Mouse (Mus musculus): Measurements from ENCODE around the gene Dtx4. TPM values are rescaled to one million over a fixed set of nuclear protein-coding genes. Genes with fewer than 3 reads are reported as not detected.
"Not testable (repeated sequence)": the region's sequence is repeated elsewhere in the genome, so short reads cannot be mapped to it uniquely, and the experiment has no call there.

The Dtx4 gene
- polyA plus RNA-seq (2017; shearing (Covaris generic)) = 1 to 10 TPM; 3.5 to 3.7 TPM

- ATAC-seq = peak; percentile 91
Observed at GRCm38 (mm10) chr19:12501370-12502347, at the start of gene Dtx4. Gene Dtx4 (minus strand): TSS chr19:12501454.

GRCm38 (mm10) chr19:12550005-12550942 lies 49.0 kb upstream of the Dtx4 start:
- no peak for ATAC-seq

- no peak for ATAC-seq
Observed at GRCm38 (mm10) chr19:12549166-12549565, 47.9 kb upstream of the Dtx4 start.

DNA sequence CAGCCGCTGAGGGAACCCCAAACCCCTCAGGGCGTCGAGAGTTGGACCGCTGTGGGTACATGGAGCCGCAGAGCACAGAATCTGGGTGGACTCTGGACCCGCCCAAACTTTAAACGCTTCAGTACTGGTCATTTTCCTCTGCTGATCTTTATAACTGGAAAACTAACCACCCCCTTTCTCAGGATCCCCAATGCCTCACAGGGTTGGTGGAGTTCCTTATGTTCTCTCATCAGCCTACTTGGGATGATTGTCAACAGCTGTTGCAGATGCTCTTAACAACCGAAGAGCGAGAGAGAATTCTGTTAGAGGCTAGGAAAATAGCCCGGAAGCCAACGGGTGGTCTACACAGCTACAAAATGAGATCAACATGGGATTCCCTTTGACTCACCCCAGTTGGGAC lies 44.2 kb upstream of the Dtx4 start, which contains the start of gene Fam111a:
Gene Fam111a (plus strand): TSS at position 301 of the 400 bp plus-strand sequence.
- ATAC-seq = not testable (repeated sequence)

GRCm38 (mm10) chr19:12541644-12542043 lies 40.4 kb upstream of the Dtx4 start:
- peak; percentile 87 for ATAC-seq

DNA sequence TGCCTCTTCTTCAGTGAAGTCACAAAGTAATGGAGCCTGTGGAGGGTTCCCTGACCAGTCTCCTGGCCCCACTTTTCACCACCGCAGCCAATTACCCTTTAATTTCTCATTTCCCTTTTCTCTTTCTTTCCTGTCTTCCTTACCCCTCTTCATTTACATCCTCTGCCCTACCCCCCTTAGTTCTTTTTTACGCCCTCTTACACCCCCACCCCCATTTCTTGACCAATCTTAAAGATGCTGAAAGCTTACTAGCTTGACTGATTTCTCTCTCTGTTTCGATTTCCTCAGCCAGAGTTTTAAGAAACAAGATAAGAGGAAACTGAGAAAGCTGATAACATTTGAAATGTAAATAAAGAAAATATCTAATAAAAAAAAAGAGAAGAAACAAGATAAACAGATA lies 39.5 kb upstream of the Dtx4 start:
- ATAC-seq = no peak

- no peak for ATAC-seq
Observed at GRCm38 (mm10) chr19:12539975-12540374, 38.7 kb upstream of the Dtx4 start.

- ATAC-seq = no peak
Observed at GRCm38 (mm10) chr19:12537168-12537567, 35.9 kb upstream of the Dtx4 start.

DNA sequence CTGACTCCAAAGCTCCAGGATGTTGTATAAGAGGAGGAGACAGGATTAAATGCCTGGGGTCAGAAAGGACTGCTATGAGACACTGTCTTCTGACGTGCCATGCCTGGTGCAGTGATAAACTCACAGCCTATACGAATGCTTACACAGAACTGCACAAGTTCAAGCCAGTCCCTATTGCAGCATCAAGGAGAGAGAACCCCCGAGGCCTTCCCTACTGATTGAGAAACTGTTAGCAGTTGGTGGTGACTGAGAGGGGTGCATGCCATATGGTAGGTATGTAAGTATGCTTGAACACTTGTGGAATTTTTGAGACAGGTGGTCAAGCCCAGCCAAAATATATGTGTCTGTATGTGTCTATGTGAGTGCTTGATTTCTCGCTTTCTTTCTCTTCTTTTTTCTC lies 22.1 kb upstream of the Dtx4 start:
- ATAC-seq = no peak

GRCm38 (mm10) chr19:12518541-12518890 lies 17.3 kb upstream of the Dtx4 start:
- no peak for ATAC-seq

DNA sequence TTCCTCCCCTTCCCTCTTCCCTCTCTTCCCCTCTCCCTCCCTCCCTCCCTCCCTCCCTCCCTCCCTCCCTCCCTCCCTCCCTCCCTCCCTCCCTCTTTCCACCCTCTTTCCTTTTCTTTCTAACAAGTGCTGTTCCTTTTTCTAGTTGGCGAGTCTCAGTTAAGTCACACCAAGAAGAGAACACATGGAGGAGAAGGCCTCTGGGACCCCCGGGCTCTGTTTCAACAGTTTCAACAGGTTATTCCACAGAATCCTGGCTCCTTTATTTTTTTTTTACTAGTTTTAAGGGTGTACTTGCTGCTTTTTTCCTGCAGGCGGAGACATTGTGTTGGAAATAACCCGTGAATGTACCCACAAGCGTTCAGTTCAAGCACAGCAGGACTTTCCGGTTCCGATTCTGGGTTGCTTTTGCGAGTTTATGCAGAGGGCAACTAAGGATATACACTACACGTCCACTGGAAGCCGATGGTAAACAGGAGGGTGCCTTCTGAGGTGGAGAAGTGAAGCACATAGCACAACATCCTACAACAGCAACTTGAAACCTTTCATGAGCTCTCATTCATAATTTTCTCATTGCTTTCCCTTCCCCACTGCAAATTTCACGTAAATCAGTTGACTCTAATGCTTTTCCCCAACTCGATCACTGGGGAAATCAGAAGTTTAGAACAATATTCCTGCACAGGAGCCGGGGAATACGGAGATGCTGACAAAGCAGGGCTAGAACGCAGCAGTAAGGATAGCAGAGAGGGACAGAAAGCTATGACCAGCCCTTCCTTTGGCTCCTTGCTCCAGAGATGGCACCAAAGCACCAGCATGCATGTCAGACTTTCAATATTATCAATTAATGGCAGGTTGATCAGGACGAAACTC lies 16.7 kb upstream of the Dtx4 start:
- peak; percentile 86 for ATAC-seq

DNA sequence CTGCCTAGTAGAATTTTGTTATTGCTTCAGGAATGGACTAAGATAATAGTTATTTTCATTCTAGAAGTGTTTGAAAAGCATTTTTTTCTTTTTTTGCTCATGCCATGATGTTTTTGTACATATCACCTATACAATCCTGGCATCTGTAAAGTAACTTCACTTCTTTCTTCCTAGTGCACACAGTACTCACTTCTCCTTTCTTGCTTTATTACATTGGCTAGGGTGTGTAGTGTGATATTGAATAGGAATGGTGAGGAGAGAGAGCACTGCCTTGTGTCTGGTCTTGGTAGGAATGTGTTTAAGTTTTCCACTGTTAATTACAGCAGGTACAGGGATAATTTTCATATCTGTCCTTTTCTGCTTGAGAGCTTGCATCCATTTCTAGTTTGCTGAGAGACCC lies 13.4 kb upstream of the Dtx4 start:
- ATAC-seq = no peak

- no peak for ATAC-seq
Observed at GRCm38 (mm10) chr19:12502756-12503155, 1.5 kb upstream of the Dtx4 start.

DNA sequence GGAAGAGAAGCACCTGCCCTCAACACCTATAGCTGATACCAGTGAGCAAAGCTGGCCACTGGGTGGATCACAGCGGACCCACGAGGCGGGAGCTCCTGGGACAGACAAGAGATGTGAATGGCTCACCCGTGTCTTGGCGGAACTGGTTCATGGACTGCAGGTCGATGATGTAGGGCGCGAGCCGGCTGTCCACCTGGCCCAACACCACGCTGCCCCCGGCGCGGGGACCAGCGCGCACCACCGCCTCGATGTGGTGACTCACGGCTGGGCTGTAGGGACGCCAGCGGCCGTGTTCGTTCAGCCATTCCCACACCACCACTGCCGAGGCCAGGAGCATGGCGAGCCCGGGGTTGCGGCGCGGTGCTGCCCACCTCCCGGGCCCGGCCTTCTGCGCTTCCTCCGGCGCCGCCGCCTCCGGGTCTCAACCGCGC lies 358 bp downstream of the Dtx4 start:
- peak; percentile 4 for ATAC-seq

GRCm38 (mm10) chr19:12500124-12500523 lies 1.1 kb downstream of the Dtx4 start:
- ATAC-seq = no peak

DNA sequence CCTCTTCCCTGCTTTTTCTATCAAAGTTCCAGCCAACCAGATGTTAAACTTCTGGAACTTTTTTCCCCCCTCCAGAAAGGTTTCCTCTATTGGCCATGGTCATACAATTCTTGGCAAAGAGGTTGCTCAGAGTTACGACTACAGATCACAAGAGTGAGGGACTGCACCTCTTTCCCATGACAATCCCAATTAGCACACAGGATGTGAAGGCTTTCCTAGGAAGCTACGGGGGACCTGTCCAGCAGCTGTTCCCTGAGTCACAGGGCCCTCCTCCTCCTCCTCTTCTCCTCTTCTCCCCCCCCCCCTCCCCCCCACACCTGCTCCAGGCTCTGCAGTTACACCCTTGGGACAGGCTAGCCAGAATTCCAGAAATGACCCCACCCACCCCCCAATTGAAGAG lies 1.8 kb downstream of the Dtx4 start:
- no peak for ATAC-seq

DNA sequence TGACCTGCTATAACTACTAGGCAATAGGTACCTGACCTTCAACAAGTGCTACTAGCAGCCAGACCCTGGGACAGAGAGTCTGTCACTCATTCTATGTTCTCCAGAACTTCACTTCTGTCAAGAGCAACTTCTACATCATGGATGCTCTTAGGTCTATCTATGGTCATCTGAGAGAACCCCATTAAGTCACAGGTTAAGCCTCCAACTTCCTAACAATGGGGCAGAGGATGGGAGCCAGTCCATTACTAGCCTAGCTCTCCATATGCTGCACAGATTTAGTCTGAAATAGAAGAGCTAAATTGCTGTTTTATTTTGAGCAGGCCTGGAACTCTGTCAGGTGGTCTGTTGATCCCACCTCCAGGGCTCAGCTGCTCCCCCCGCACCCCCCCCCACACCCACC lies 2.3 kb downstream of the Dtx4 start:
- ATAC-seq = no peak

- ATAC-seq = no peak
Observed at GRCm38 (mm10) chr19:12498321-12498720, 2.9 kb downstream of the Dtx4 start.

GRCm38 (mm10) chr19:12497909-12498308 lies 3.3 kb downstream of the Dtx4 start:
- ATAC-seq = no peak

DNA sequence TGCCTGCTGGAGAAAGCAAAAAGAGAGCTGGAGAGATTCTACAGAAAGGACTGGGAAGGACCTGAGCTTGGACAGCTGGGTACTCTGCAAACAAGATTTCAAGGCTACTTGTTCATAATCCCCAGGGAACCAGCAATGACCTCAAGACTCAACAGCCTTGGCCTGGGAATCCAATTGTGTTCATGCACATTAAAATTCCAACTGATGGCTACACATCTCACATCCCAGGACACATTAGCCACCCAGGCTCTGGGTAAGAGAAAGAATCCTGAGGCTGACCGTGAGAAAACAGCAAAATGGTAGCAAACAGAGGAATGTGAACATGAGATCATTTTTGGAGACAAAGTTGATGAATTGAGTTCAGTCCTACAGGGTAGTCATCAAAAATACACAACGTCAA lies 5.0 kb downstream of the Dtx4 start:
- ATAC-seq = no peak

DNA sequence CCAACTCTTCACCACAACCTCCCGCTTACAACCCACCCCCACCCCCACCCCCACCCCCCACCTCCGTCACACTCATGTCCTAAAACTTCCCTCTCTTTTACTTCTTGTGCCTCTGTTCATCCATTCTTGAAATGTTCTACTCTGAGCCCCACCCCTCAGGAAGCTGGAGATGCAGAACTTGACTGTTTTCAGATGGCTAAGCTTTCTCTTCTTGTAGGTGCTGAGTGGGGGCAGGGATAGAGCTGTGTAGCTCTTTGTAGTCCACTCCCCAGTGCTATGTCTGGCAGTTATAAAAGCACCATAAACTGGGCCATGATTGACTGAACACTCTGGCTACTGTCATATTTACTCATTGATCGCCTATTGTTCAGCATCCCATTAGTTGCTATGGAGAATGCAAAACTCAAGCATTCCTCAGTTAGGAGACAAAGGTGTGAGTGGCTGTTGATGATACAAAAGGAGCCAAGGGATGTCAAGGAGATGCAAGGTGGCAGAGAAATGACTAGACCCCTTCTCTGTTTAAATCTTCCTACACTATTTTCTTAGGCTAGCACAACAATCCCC lies 6.2 kb downstream of the Dtx4 start:
- no peak for ATAC-seq

DNA sequence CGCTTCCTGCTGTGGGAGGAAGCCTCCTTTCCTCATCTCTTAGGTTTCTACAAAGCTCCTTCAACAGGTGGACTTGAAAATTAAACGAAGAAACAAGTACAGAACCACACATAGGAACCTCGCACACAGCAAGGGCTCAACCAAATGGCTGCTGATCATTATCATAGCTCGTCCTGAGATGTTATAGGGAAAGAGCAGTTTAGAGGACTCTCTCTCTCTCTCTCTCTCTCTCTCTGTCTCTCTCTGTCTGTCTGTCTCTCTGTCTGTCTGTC lies 7.1 kb downstream of the Dtx4 start:
- no peak for ATAC-seq

Data from activated CD4-positive, CD25-positive, alpha-beta regulatory T cell, adult 4 months (primary cell).